Mouse (Mus musculus) kidney, postnatal 36 days (tissue): ENCODE results near the gene Pdzd3.
A peak's percentile ranks its signal among the peaks of the same experiment; 100 is the strongest.

Experiments
- DNase-seq, 2 experiments: peaks; one replicate each; pipeline ENCODE4 v3.0.0; 2021 to 2022; ENCODE audit warnings: mixed read lengths in 2 of 2

The Pdzd3 gene

DNA sequence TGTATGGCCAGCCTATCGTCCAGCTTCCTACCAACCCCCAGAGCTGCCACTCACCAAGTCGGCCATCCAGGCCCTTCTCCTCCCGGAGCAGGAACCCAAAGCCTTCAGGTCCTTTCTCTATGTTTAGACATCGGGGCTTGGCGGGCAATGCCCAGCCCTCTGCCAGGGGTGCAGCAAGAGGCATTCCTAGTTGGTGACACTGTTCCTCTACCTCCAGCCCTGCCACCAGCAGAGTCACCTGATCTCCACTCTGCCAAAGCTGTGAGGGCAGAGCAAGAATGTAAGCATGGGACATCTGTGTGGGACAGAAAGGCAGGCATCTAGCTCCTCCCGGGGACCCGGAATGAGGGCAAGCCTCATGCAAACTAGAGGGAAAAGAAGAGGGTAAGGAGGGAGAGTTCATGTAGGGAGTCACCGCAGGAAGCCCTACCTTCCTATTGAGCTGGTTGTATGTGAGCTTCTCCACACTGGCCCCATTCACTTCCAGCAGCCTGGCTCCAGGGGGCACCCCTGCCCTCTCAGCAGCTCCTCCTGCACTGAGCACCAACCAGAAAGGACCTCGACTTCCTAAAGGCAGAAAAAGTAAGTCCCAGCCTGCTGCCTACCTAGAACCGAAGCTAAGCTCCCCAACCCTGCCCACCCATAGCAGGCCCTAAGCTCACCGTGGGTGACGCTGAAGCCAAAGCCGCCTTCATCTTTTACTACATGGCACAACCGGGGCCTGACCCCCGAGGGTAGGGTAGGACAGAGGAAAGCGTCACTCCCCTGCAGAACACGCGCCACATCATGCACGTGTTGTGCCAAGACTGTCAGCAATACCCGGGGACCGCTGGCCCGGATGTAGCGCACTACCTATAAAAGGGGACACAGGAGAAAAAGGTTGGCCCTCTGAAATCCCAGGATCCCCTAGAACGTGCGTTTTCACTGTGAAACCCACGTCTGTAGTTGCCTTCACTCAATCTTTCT is 1.8 kb downstream of the Pdzd3 start:
- DNase-seq, result peak; percentile 83 to 86

DNA sequence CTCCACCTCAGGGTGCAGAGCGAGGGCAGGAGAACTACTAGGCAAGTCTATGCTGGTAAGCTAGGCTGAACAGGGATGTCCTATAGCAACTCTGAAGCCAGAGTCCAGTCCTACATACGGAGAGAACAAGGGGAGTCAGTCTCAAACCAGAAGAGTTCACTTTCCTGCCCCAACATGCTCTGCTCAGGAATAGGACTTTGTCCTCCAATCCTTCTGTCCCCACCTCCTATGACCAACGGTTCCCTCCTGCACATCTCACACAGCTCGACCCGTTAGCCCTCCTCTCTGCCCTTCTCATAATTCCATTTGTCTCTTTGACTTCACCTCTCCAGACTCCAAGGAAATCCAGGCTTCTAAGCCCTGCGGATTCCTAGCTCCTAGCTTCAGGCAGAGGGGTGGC is 3.4 kb downstream of the Pdzd3 start:
- peak; percentile 27 to 43 for DNase-seq

DNA sequence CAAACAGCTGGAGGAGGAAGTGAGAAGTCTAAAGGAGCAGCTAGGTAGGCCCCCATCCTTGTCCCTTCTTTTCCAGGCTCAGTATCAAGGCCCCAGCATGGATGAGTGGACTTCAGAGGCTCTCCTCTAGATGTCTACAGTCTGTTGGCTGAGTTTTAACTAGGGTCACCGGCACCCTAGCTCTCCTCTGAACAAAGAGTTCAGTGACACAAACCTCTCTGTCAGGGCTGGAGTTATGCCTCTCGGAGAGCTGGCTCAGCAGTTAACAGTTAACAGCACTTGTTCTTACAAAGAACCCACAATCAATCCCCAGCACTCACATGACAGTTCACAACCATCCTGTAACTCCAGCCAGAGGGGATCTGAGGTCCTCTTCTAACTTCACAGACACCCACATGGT is 7.7 kb downstream of the Pdzd3 start:
- DNase-seq, result peak; percentile 55 to 76

DNA sequence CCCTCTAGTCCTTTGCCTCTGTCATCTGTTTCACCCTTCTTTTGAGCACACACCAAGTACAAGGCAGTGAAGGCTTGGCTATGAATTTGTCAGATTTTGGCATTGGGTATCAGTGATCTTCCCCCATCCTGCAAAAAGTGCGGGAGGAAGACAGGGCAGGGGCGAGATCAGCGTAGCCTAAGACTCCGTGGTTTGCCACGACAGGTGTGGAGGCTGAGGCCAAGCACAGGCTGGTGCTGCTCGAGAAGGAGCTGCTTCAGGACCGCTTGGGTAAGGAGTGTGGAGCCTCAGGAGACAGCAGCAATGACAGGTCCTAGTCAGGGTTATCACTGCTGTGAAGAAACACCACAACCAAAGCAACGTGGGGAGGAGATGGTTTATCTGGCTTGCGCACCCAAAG is 9.9 kb downstream of the Pdzd3 start:
- DNase-seq, result no peak

DNA sequence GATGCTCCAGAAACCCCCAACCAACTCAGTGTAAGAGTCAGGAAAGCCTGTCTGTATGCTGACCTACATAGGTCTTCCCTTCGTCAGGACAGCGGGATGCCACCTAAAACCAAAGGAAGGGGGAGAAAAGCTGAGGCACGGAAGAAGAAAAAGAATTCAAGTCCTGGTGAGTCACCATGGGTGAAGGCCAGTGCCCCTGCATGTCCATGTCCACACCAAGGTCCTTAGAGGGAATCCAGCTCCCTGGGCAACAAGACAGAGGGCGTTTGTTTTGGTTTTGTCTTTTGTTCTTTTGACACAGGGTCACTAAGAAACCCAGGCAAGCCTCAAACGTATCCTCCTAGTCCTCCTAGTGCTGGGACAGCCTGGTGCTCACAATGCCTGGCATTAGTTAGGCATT is 10.4 kb downstream of the Pdzd3 start:
- no peak for DNase-seq

DNA sequence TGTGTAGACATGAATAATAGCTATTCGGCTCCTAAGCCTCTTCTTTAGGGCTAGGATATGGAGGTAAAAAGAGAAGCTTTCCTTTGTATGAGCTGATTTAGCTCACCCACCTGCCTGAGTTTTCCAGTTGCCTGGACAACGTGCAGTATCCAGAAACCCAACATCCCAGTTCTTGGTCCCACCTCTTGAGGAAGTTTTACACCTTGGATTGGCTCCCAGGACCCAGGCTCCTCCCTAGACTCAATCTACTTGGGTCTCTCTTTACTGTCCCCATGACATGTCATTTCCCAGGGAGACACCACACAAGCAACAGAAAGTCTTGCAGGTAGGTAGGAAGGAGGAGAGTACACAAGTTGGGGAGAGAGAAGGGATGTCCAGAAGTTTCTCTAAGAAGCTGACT is 10.9 kb downstream of the Pdzd3 start, which contains the start of gene Ccdc153:
Gene Ccdc153, plus strand, starts transcription at position 278 of the 400 bp plus-strand sequence.
- no peak for DNase-seq

DNA sequence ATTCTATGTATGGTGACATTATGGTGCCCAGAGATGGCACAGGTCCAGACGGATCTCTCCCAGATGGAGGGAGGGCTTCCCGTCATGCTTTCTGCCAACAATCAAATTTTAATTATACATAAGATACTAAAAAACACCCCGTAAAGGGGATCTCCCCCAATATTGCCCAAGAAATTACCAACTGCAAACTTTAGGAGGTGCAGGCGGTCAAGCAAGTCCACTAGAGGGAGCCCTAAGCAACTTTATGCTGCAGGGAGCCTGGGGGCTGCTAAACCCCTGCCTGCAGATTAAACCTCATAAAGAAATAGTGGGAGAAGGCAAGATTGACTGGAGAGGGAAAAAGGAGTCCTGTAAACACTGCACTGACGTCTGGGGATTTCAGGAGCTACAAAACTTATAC is 11.8 kb downstream of the Pdzd3 start:
- DNase-seq, result peak; percentile 39 to 76

DNA sequence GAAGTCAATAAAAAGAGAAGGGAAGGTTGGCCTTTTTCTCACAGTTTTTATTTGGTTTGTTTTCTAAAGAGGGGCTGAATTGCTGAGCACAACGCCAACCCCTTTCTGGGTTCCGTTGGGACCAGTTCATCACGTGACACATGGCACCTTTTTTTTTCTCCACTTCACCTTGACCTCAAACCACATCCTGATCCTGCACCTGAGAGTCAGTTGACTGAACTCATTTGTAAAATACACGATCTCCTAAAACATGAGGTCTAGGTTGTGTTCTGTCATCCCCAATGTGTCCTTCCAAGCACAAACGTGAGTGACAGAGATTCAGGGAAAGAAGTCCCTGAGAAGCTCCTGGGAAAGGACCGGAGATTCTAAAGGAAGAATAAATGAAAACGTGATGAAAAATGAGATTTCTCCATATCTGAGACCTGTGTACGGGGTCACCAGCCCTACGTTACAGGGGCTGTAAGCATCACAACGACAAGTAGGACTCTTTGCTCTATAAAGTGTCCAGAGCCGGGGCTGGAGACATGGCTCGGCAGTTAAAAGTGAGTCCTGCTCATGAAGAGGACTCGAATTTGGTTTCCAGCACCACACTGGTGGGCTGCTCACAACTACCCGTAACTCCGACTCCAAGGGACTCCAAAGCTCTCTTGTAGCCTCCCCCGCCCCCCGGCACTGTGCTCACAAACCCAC is 12.6 kb downstream of the Pdzd3 start:
- no peak for DNase-seq

DNA sequence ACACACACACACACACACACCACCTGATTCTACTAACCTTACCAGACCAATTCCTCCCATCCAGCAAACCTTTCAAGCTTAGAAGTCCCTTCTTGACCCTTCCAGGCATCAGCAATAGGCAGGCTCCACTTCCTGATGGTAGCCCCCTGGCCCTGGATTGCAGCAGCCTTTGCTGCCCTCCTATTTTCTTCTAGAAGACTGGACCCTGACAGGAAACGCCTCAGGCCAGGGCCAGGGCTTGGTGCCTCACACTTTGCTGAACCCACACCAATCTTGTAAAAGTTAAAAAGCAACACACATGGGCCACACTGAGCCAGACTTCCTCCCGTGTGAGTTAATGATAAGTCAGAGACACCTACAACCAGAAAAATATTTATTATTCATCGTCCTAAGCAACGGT is 14.1 kb downstream of the Pdzd3 start:
- DNase-seq, result peak; percentile 58 to 63

DNA sequence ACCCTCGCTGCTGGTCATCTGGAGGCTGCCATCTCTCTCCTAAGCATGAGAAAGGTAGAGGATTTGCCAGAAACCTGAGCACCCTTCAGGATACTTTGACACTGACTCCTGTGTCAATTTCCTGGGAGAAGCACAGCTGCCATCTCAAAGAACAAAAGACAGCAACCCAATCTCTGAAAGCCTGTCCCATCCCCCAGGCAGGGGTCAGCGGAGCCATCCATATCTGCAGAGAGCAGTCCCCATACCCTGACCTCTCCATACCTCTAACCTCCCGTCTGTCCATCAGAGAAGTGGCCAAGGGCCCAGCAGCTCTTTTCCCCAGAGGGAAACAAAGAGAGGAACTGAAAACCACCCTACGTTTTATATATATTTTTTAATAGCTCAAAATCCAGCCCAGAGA is 14.7 kb downstream of the Pdzd3 start:
- DNase-seq, result no peak

DNA sequence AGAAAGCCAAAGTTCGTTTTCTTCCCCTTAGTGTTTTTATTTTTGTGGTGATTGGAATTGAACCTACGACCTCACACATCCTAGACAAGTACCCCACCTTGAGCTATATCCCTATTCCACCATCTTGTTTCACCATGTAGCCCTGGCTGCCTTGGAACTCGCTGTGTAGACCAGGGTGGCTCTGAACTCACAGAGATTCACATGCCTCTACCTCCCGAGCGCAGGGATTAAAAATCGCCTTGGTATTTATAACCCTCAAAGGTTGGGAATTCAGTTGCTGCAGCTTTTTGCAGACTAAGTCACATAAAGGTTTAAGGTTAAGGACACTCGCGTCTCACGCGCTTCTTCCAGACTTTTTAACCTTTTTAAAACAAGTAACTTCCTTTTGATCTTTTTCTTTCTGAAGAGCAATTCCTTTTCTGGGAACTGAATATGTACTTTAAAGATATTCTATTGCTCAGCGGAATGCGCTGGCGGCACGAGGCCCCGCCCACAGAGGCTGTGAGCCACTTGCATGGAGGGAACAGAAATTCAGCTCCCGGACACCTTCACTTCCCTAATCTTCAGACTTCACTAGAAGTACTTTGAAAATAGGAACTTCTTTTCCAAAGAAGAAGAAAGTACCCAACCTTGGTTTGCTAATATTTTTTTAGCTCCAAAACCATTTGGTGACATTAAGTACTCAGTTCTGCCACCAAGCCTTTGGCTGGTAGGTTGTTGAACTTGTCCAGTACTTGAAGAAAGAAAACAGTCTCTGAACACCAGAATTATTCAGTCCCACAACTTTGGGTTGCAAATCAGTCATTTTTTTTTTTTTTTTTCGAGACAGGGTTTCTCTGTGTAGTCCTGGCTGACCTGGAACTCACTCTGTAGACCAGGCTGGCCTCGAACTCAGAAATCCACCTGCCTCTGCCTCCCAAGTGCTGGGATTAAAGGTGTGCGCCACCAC is 16.5 kb downstream of the Pdzd3 start:
- peak; percentile 59 to 82 for DNase-seq

DNA sequence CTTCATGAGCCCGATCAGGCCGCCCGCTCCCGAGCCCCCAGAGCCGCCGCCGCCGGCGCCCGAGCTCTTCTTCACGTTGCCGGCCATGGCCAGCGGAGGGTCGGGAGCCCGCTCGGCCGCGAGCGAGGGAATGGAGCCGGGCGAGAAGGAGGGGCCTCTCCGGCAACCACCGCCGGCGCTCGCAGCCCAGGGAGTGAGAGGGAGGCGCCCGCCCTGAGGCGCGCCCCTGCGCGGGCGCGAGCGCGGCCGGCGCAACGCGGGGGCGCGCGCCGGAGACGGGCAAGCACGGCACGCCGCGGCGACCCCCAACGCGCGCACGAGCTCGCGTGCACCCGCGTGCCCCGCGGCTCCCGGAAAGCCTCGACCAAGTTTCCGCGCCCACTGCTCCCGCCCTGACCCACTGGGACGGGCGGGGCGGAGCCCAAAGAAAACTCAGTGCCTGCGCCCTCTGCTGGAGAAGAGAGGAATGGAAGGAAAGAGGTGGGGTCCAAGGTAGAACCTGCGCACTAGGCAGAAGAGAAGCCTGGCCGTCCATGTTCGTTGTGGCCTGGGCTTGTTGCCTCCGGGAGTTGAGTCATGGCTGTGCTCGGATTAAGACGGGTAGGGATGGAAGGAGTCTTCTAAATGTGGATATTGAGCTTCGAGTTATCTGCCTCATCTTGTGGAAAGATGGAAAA is 17.3 kb downstream of the Pdzd3 start, which contains the start of gene Cbl:
Gene Cbl, minus strand, starts transcription at position 248 of the 677 bp plus-strand sequence.
- peak; percentile 98 for DNase-seq

DNA sequence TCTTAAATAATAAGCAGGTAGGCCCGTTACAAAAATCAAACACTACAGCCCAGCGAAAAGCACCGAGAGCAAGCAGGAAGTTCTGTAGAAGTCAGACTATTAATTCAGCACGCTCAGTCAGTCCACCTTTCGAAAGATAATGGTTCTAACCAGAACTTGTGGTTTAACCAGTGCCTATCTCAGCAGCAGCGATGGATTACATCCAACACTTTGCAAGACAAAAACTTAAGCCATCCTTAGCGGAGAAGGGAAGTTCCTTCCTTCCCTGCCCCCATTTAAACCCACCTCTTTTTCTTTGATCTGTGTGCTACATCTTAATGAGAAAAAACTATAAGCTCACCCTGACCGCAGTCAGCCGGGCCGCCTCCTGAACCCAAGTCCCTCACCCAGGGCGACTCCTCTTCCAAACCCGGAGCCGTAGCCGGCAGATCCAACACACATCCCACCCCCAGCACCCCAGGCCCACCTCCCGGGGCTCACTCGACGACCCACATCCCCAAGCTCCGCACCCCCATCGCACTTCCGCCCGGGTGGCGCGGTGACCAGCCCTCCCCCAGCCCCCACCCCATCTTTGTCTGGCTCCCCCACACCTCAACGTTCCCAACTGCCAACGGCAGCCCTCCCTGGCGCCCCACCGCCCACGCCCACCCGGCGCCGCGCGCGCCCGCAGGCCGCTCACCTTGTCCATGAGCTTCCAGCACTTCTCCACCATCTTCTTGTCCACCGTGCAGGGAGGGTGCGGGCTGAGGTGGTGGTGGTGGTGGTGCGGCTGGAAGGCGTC is 18.1 kb downstream of the Pdzd3 start:
- DNase-seq, result peak in 1 of 2 experiments; percentile 41

DNA sequence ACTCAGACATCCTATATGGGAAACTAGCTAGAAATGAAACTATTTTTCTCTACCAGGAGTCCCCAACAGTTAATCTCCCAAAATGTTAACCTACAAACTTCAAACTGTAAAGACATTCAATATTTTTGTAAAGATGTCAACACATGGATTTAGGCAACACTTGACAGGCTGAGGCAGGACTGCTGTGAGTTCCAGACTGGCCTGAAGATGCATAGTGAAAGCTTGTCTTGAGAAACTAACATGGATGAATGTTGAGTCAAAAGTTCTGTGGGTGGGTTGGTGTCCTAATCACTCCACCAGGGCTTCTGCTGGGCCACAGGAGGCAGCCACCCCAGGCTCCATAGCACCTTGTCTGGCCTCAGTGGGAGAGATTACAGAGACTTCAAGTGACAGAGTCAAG is 19.7 kb downstream of the Pdzd3 start:
- DNase-seq, result no peak

DNA sequence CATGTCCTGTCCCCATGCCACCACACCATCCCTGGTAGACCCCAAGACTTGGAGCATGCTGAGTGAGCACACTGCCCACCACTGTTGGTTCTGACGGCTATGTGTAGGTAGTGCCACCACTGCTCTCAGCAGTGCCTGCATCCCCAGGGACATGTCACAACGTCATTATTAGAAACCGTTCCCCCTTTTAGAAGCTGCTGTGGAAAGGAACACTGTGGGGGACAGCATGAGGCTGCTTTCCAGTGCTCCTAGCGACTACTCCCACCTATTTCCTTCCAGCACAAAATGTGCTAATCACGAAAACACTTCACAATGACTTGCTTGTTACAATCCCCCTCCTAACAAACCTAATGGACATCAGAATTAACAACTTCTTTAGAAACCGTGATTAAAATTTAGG is 25.3 kb downstream of the Pdzd3 start:
- no peak for DNase-seq

DNA sequence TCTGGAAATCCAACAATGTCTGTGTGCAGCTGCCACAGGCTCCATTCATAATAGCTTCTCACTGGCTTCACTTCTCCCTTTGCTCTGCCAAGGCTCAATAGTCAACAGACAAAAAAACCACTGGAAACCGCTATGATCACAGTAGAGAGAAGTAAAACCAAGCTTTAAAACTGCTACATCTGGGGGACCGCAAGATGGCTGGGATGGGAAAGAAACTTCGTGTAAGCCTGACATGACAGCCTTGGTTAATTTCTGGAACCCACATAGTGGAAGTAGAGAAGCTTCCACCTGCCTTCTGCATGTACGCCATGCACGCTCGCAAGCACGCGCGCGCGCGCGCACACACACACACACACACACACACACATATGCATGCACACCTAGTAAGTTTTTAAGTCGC is 37.7 kb downstream of the Pdzd3 start:
- no peak for DNase-seq

DNA sequence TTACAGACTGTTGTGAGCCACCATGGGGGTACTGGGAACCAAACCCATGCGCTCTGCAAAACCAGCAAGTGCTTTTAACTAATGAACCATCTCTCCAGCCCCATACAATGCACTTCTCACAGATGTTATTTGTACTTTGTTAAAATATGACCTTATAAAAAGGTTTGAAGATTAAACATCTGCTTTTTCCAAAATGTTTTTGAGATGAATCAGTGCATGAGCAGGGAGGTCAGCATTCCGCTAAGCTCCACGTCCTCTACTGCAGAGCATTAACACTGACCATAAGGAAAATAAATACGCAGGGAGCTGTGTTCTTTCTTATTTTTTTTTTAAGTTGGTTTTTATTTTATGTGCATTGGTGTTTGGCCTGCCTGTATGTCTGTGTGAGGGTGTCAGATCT is 38.9 kb downstream of the Pdzd3 start:
- no peak for DNase-seq

DNA sequence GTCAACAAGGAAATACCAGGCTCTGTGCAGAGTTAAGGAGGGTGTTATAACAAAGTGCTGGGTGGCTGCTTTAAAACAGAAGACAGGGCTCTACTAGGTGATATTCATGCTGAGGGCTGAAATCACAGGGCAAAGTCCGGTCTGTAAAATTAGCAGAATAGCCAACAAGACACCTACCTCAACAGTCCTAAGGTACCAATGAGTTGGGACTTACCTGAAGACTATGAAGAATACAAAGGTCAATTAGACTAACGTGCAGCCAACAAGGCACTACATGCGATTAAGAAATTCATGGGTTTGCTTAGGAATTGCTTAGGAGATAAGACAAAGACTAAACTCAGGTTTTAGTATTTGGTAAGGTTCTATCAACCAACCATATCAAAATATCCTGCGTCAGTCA is 41.9 kb downstream of the Pdzd3 start:
- DNase-seq, result peak in 1 of 2 experiments; percentile 12

DNA sequence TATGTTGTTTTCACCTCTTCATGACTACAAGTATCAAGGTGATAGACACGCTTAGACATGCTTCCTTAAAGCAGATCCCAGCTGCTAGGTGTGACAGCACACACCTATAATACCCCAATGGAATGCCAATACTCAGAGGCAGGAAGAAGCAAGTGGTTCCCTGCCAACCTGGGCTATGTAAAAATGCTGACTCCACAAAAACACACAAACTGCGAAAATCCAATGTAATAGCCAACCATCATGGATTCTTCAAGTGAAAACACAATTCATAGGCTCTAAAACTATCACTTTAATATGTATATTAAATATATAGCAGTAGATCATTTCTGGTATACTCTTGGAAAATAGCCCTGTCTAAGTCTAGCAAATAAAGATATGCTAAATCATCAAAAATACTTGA is 43.4 kb downstream of the Pdzd3 start:
- no peak for DNase-seq

DNA sequence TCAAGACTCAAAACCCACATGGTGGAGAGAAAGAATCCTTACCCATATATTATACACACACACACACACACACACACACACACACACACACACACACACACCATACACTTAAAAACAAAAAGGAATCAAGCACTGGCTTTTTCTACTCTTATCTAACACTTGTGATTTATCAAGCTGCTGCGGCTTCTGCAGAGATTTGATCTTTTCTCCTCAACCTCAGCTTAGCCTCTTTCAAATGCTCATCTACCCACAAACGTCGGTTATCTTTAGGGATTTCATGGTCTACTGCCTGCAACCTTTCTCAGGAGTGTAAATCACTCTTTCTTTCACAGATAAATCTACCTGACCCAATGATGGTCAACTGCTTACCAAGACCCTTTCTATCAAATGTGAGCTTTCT is 50.8 kb downstream of the Pdzd3 start:
- DNase-seq, result no peak

DNA sequence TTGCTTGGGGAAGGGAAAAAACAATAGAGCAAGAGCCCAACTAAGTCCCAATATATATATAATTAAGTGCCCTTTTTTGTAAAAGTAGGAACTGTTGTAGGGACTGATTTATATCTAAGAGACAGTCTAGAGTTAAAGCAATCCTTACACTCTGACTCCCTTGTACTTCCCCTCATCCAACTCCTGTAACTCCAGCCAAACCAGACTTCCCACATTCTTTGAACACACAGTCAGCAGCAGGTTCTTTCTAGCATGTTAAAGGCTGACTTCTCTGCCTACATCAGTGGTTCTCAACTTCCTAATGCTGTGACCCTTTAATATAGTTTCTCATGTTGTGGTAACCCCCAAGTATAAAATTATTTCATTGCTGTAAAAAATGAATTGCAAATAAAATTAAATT is 51.7 kb downstream of the Pdzd3 start:
- DNase-seq, result peak in 1 of 2 experiments; percentile 13
